Mouse (Mus musculus) cortical plate, adult 2 months (tissue): ENCODE measurements at regions not wholly inside any gene's neighbourhood (a gene's known extent, or its start where the extent isn't known, plus 50 kb on each side); places are given as distances from the start of the nearest gene placed in this dataset.

Experiments
- CTCF ChIP-seq: fragments of 200-500 bp; IDR thresholded peaks from 2 replicates; pipeline ENCODE4 v1.5.1; 2011; ENCODE audit warnings: mild to moderate bottlenecking, control low read depth, low read length; ENCODE audit not compliant: insufficient read depth; ENCODE audit errors: extremely low read depth
- POLR2A ChIP-seq: fragments of 200-500 bp; IDR thresholded peaks from 2 replicates; pipeline ENCODE4 v1.6.1; 2011; ENCODE audit warnings: mild to moderate bottlenecking, low read length, control low read depth; ENCODE audit not compliant: insufficient read depth; ENCODE audit errors: extremely low read depth

DNA sequence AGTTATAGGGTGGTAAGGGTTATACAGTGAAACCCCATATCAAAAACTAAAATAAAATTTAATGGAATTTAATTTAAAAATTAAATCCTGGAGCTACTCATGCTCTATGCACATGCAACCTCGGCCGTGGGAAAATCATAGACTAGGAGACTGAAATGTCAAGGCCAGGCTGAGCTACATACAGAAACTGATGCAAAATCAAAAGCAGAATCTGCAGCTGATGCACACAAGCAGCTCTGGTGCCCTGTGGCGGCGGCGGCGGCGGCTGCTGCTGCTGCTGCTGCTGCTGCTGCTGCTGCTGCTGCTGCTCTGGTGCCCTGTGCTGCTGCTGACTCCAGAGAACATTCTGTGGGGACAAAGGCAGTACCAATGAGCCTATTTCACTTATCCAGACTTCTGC is 154.5 kb upstream of the Rapgef5 start:
- TF ChIP-seq CTCF (no peak), POLR2A (no peak)
